Mouse (Mus musculus): ENCODE data around the gene Mgat4b. TPM values are rescaled to one million over a fixed set of nuclear protein-coding genes. Genes with fewer than 3 reads are reported as not detected.

Gene Mgat4b
- polyA plus RNA-seq, 1 experiment from 2014 or later, result 29.2 TPM

DNA sequence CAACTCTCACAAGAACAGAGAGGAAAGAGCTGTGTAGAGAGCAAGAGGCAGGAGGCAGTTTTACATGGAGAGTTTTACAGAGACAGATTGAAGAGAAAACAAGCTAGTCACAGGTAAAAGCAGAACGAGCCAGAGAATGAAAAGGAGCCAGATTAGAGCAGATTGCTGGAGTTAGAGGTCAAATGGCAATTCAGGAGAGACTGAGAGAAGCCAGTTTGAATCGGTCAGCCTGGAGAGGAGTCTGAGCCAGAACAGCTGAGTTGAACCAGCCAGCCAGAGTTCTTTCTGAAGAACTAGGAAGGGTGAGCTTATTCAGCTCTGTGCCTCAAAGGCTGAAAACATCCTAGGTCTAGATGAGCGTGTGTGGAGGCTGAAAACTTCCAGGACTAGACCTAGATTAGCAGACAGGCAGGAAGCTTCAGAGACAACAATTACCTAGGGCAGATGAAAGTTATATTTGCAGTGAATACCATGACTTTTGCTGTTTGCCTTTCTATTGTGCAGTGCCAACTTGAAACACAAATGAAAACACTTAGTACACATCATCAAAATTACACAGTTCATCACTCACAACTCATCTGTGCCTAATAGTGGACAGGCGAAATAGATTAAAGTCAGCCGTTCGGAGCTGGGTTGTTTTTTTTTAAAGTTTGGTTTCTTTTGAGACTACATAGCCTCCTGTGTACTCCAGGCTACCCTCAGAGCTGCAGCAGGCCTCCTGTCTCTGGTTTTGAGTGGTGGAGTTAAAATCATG is 30.0 kb upstream of the Mgat4b start:
- WGBS, result 69% methylated on average over 6 of the region's 6 CpGs
- Histone ChIP-seq H3K9me3 (replicated peaks) (no peaks in the 10 kb centered on the region), H3K4me3 (no peak overlapping the region), H3K9ac (no peak overlapping the region), H3K36me3 (no peaks in the 10 kb centered on the region), H3K4me1 (replicated peaks) (peaks cover 15% of the 10 kb centered on the region), H3K4me2 (no peak overlapping the region), H3K27me3 (no peaks in the 10 kb centered on the region), H3K27ac (no peak overlapping the region)
- ATAC-seq (replicated peaks; ENCODE audit: insufficient number of reproducible peaks, insufficient read depth, low FRiP score, low read depth), result no peak

DNA sequence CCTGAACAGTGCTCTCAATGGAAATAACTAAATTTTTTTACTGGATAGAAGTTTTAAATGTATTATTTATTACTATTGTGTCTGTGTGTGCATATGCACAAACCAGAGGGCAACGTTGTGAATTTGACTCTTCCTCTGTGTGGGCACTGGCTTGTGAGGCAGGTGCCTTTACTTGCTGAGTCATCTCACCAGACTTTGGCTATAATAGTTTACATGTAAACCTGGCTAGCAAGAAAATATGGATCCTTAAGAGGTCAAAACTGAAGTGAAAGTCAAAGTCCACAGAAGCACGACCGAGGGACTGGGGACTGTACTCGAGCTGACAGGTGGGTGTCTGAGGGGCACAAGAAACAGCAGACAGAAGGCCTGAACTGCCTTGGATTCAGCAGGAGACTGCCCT is 28.0 kb upstream of the Mgat4b start:
- H3K4me2 ChIP-seq, result no peak overlapping the region
- H3K36me3 ChIP-seq, result no peaks in the 10 kb centered on the region
- no peaks in the 10 kb centered on the region for H3K9me3 ChIP-seq (replicated peaks)
- H3K4me1 ChIP-seq (replicated peaks), result peaks cover 15% of the 10 kb centered on the region; the same call in 1 of the 2 replicates
- 74% methylated on average over 4 of the region's 4 CpGs for WGBS
- no peak for ATAC-seq (replicated peaks; ENCODE audit: insufficient number of reproducible peaks, insufficient read depth, low FRiP score, low read depth)
- no peak overlapping the region for H3K27ac ChIP-seq
- H3K4me3 ChIP-seq, result no peak overlapping the region
- H3K9ac ChIP-seq, result no peak overlapping the region
- no peaks in the 10 kb centered on the region for H3K27me3 ChIP-seq

DNA sequence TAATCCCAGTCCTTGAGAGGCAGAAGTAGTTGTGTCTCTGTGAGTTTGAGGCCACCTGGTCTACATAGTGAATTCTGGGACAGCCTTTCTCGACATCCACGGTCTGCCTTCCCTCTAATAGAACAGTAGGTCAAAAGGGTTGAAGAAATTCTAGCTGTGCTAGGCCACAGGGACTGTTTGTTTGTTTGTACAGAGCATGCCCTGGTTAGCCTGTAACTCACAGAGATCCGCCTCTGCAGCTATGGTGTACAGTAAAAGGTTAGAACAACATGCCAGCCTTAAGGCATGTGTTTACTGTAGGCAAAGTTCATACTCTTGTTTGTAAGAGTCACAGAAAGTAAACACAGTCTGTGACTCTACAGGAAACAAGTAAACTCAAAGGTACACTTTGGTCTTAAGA is 25.9 kb upstream of the Mgat4b start:
- Histone ChIP-seq H3K4me1 (replicated peaks) (peaks cover 8% of the 10 kb centered on the region; the same call in 1 of the 2 replicates), H3K9ac (no peak overlapping the region), H3K4me3 (no peak overlapping the region), H3K27me3 (no peaks in the 10 kb centered on the region), H3K36me3 (no peaks in the 10 kb centered on the region), H3K4me2 (no peak overlapping the region), H3K9me3 (replicated peaks) (no peaks in the 10 kb centered on the region), H3K27ac (no peak overlapping the region)
- no peak for ATAC-seq (replicated peaks; ENCODE audit: insufficient number of reproducible peaks, insufficient read depth, low FRiP score, low read depth)
- WGBS, result 81% methylated on average over 3 of the region's 3 CpGs

DNA sequence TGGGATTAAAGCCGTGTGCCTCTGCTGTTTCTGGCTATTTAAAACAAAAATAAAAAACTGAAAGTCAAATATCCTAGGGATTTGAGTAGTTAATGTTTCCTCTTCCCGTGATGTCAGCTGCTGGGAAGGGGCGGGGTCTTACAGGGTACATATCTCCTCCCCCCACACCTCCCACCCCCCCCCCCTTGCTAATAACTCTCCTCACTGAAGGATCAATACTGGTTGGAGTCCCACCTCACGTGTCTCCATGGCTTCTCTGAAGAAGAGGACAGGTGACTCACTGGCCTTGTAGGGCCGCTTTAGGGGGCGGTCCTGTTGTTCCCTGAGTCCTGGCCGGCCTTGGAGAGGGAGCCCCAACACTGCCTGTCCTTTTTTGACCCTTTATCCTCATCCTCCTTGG is 22.0 kb upstream of the Mgat4b start:
- 0 out of 2 replicates have a peak, but pooled peaks cover 3% of the 10 kb centered on the region for H3K4me1 ChIP-seq (replicated peaks)
- H3K9me3 ChIP-seq (replicated peaks), result no peaks in the 10 kb centered on the region
- no peak overlapping the region for H3K4me2 ChIP-seq
- H3K27ac ChIP-seq, result no peak overlapping the region
- ATAC-seq (replicated peaks; ENCODE audit: insufficient number of reproducible peaks, insufficient read depth, low FRiP score, low read depth), result no peak
- no peaks in the 10 kb centered on the region for H3K36me3 ChIP-seq
- H3K9ac ChIP-seq, result no peak overlapping the region
- H3K4me3 ChIP-seq, result no peak overlapping the region
- H3K27me3 ChIP-seq, result no peaks in the 10 kb centered on the region
- 78% methylated on average over 7 of the region's 7 CpGs for WGBS

DNA sequence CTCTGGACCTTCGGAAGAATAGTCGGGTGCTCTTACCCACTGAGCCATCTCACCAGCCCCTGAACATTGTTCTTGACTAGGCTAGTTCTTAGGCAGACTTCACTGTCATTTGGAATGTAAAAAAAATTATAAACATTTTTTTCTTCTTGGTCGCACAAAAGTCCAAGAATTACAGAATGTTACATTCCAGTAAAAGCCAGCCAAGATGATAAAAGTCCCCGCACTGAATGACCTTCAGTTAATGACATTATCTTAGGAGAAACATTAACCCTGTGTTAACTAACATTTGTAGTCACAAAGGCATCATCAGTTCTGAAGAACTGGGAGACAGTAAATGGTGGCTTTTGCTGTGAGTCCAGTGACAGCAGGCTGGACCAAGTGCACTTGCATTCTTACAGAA is 20.3 kb upstream of the Mgat4b start:
- WGBS, result 65% methylated on average over 4 of the region's 4 CpGs
- Histone ChIP-seq H3K27ac (no peak overlapping the region), H3K9me3 (replicated peaks) (no peaks in the 10 kb centered on the region), H3K4me2 (no peak overlapping the region), H3K4me3 (no peak overlapping the region), H3K27me3 (no peaks in the 10 kb centered on the region), H3K4me1 (replicated peaks) (no peaks in the 10 kb centered on the region), H3K36me3 (no peaks in the 10 kb centered on the region), H3K9ac (no peak overlapping the region)
- no peak for ATAC-seq (replicated peaks; ENCODE audit: insufficient number of reproducible peaks, insufficient read depth, low FRiP score, low read depth)

DNA sequence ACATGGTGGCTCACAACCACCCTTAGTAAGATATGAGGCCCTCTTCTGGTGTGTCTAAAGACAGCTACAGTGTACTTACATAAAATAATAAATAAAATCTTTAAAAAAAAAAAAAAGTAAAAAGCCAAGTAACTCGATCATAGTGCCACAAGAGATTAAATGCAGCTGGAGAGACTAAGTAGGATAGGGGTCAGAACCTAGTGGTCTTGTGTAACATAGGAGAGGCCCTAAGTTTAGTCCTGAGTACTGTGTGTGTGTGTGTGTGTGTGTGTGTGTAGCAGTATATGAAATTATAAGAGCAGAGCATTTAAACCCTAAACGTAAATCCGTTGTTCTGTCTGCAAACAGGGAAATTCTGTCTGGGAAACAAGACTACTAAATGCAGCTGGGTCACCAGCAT is 18.4 kb upstream of the Mgat4b start:
- H3K4me3 ChIP-seq, result no peak overlapping the region
- no peak overlapping the region for H3K4me2 ChIP-seq
- 86% methylated on average over 3 of the region's 3 CpGs for WGBS
- peaks cover 2% of the 10 kb centered on the region; the same call in 1 of the 2 replicates for H3K36me3 ChIP-seq
- no peaks in the 10 kb centered on the region for H3K9me3 ChIP-seq (replicated peaks)
- no peak overlapping the region for H3K27ac ChIP-seq
- ATAC-seq (replicated peaks; ENCODE audit: insufficient number of reproducible peaks, insufficient read depth, low FRiP score, low read depth), result no peak
- H3K9ac ChIP-seq, result no peak overlapping the region
- no peaks in the 10 kb centered on the region for H3K4me1 ChIP-seq (replicated peaks)
- no peaks in the 10 kb centered on the region for H3K27me3 ChIP-seq

DNA sequence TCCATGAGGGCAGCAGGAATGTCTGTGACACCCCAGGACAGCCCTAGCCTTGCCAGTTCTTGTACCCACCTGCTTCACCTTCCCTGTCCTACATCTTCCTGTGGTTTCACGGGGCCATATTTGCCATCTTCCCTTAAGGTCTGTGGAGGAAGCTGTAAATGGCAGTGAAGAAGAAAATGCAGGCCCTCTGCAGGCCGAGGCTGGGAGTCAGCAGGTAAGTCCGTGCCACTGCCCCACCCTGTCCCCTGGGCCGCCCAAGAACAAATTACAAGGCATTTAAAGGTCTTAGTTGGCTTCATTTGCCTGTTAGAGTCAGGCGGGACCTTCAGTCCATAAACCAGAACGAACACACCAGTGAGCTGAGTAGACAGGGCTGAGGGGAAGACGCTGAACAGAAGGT is 16.6 kb upstream of the Mgat4b start:
- no peak for ATAC-seq (replicated peaks; ENCODE audit: insufficient number of reproducible peaks, insufficient read depth, low FRiP score, low read depth)
- 79% methylated on average over 7 of the region's 7 CpGs for WGBS

DNA sequence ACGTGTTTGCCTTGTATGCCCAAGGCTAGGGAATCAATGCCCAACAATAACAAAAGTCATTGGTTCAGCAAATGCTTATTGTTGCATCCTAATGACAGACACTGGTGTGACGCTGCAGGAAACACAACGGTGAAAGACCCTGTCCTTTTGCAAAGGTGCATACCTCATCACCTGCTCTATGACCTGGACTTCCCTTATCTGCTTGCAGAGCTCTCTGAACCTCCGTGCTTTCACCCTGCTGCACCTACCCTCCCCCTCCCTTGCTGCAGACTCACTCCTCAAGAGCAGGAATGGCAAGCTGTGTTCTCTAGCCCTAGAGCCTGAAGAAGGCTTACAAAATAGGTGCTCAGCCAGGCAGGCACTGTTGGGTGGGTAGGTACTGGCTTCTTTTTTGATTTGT is 15.9 kb upstream of the Mgat4b start:
- H3K9ac ChIP-seq, result no peak overlapping the region
- H3K36me3 ChIP-seq, result peaks cover 25% of the 10 kb centered on the region
- no peak for ATAC-seq (replicated peaks; ENCODE audit: insufficient number of reproducible peaks, insufficient read depth, low FRiP score, low read depth)
- 66% methylated on average over 4 of the region's 4 CpGs for WGBS
- H3K9me3 ChIP-seq (replicated peaks), result no peaks in the 10 kb centered on the region
- no peaks in the 10 kb centered on the region for H3K27me3 ChIP-seq
- H3K27ac ChIP-seq, result no peak overlapping the region
- no peak overlapping the region for H3K4me2 ChIP-seq
- no peak overlapping the region for H3K4me3 ChIP-seq
- H3K4me1 ChIP-seq (replicated peaks), result no peaks in the 10 kb centered on the region

More for the DNA sequence above, 16.6 kb upstream of the Mgat4b start:
- Histone ChIP-seq H3K9me3 (replicated peaks) (no peaks in the 10 kb centered on the region), H3K4me1 (replicated peaks) (no peaks in the 10 kb centered on the region), H3K4me3 (no peak overlapping the region), H3K27me3 (no peaks in the 10 kb centered on the region), H3K27ac (no peak overlapping the region), H3K9ac (no peak overlapping the region), H3K36me3 (peaks cover 18% of the 10 kb centered on the region), H3K4me2 (no peak overlapping the region)

DNA sequence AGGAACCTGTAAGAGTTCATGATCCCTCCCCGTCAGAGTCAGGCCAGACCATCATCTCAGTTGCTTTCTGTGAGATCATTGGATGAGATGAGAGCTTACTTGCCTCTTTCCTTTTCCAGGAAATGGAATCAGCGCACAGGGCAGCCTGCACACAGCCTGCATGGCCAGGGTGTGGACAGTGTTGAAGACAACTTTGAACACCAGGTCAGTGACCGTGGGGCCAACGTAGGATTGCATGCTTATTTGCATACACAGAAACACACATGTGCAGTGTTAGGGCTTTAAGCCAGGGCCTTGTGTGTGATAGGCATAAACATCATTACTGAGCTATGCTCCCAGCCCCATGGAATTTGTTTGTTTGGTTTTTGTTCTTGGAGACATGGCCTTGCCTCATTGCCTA is 13.2 kb upstream of the Mgat4b start:
- 86% methylated on average over 4 of the region's 4 CpGs for WGBS

DNA sequence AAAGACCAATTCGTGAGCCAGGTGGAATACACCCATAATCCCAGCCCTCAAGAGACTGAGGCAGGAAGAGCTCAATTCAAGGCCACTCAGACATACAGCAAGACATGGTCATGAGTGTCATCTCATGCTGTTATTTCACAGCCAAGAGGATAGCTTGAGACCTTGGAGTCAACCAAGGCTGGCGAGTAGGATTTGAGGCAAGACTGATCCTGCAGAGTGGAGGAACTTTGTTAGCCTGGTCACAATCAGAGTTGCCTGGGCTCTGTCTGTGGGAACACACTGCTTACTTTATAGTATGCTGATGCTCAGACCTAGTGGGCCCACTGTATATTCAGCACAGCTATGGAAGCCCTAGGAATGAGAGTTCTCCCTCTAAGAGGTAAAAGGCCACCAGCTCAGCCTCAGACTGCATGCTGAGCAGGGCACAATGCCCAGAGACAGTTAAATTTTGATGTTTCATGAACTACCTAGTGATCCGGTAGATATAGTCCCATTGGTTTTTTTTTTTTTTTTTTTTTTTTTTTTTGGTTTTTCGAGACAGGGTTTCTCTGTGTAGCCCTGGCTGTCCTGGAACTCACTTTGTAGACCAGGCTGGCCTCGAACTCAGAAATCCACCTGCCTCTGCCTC is 12.4 kb upstream of the Mgat4b start:
- ATAC-seq (replicated peaks; ENCODE audit: insufficient number of reproducible peaks, insufficient read depth, low FRiP score, low read depth), result no peak
- peaks cover 4% of the 10 kb centered on the region; the same call in 1 of the 2 replicates for H3K4me1 ChIP-seq (replicated peaks)
- H3K27me3 ChIP-seq, result no peaks in the 10 kb centered on the region
- H3K27ac ChIP-seq, result no peak overlapping the region
- H3K9me3 ChIP-seq (replicated peaks), result no peaks in the 10 kb centered on the region
- H3K4me2 ChIP-seq, result no peak overlapping the region
- H3K36me3 ChIP-seq, result peaks cover 61% of the 10 kb centered on the region
- WGBS, result 89% methylated on average over 4 of the region's 5 CpGs
- H3K4me3 ChIP-seq, result no peak overlapping the region
- no peak overlapping the region for H3K9ac ChIP-seq

More for the DNA sequence above, 13.2 kb upstream of the Mgat4b start:
- H3K4me1 ChIP-seq (replicated peaks), result peaks cover 4% of the 10 kb centered on the region; the same call in 1 of the 2 replicates
- H3K4me2 ChIP-seq, result no peak overlapping the region
- no peak overlapping the region for H3K9ac ChIP-seq
- no peak for ATAC-seq (replicated peaks; ENCODE audit: insufficient number of reproducible peaks, insufficient read depth, low FRiP score, low read depth)
- H3K4me3 ChIP-seq, result no peak overlapping the region
- H3K36me3 ChIP-seq, result peaks cover 52% of the 10 kb centered on the region
- H3K27me3 ChIP-seq, result no peaks in the 10 kb centered on the region
- H3K27ac ChIP-seq, result no peak overlapping the region
- H3K9me3 ChIP-seq (replicated peaks), result no peaks in the 10 kb centered on the region

DNA sequence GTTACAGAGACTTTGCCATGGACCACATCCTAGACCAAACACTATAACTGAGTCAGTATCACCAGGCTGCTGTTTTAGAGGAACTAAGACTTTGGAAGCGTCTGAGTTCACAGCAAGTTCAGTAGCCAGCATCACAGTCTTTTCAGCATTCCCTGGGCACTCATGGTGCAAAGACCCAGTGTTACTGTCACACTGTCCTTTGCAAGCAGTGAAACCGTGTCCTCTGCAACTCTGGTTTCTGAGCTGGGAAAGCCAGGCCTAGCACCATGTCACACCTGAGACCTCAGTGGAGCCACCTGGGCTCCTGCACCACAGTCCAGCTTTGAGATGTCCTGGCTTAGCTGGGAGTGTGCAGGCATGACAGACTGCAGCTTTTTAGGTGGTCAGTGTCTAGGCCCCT is 11.8 kb upstream of the Mgat4b start:
- no peak overlapping the region for H3K27ac ChIP-seq
- no peak for ATAC-seq (replicated peaks; ENCODE audit: insufficient number of reproducible peaks, insufficient read depth, low FRiP score, low read depth)
- WGBS, result 79% methylated on average over 2 of the region's 2 CpGs
- H3K4me1 ChIP-seq (replicated peaks), result peaks cover 4% of the 10 kb centered on the region; the same call in 1 of the 2 replicates
- no peak overlapping the region for H3K4me2 ChIP-seq
- H3K36me3 ChIP-seq, result peaks cover 64% of the 10 kb centered on the region
- no peak overlapping the region for H3K4me3 ChIP-seq
- H3K9me3 ChIP-seq (replicated peaks), result no peaks in the 10 kb centered on the region
- no peak overlapping the region for H3K9ac ChIP-seq
- no peaks in the 10 kb centered on the region for H3K27me3 ChIP-seq

DNA sequence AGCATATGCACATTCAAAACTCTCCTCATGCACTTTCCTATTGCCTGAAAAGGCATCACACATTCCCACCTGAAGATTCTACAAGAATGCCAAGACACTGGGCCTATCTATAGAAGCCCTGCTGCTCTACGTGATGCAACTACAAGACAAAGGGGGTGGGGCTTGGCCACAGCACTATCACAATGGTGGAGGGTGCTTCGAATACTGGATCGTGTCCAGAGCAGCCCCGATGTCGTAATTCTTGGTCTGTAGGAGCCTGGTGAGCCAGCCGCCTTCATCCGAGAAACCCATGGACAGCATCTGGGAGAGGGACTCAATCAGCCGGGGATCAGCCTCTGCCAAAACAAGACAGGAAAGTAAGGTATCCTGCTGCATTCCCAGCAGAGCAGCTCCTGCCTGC is 10.1 kb upstream of the Mgat4b start:
- WGBS, result 60% methylated on average over 8 of the region's 8 CpGs
- no peak for ATAC-seq (replicated peaks; ENCODE audit: insufficient number of reproducible peaks, insufficient read depth, low FRiP score, low read depth)

More for the DNA sequence above, 10.1 kb upstream of the Mgat4b start:
- H3K27me3 ChIP-seq, result no peaks in the 10 kb centered on the region
- peaks cover 80% of the 10 kb centered on the region for H3K36me3 ChIP-seq
- H3K9ac ChIP-seq, result no peak overlapping the region
- no peak overlapping the region for H3K27ac ChIP-seq
- H3K4me1 ChIP-seq (replicated peaks), result peaks cover 4% of the 10 kb centered on the region; the same call in 1 of the 2 replicates
- no peak overlapping the region for H3K4me2 ChIP-seq
- no peak overlapping the region for H3K4me3 ChIP-seq
- H3K9me3 ChIP-seq (replicated peaks), result no peaks in the 10 kb centered on the region
